Mouse (Mus musculus) bone marrow macrophage, adult 2 months (primary cell): ENCODE results near the gene Elf3.

ENCODE experiments used
- CTCF ChIP-seq: IDR thresholded peaks from 2 replicates; pipeline ENCODE4 v1.5.1; 2012; ENCODE audit warnings: low read depth, mild to moderate bottlenecking, low read length, moderate library complexity
- POLR2A ChIP-seq: IDR thresholded peaks from 2 replicates; pipeline ENCODE4 v1.6.1; 2012; ENCODE audit warnings: mild to moderate bottlenecking, low read depth, low read length, borderline replicate concordance

DNA sequence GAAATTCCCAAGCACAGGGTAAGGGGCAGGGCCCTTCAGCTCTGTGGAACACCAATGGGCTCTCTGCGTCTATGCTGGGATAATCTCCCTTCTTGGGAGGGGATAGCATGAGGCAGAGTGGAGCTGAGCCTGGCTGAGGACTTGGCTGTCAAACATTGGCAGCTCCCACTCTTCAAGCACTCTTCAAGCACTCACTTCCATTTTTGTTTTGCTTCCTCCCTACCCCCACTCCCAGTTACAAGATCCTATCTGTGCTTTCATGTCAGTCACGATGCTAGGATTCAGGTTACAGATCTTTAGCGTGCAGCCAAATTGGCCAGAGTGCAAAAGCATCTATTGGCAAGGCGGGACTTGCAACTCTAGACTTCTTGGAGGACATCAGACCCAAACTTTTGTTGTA lies 5.5 kb downstream of the Elf3 start:
- no peak for TF ChIP-seq CTCF
- TF ChIP-seq POLR2A: no peak
